Mouse (Mus musculus): ENCODE measurements around the gene Tbl2. TPM values are rescaled to one million over a fixed set of nuclear protein-coding genes. Genes with fewer than 3 reads are reported as not detected.

Gene Tbl2
- total and polyA plus RNA-seq, 2 experiments from 2014 or later = 10.7 to 36.9 TPM

- Histone ChIP-seq H3K36me3 (ENCODE audit: insufficient read depth, low read length) (peaks cover 36% of the 10 kb centered on the region), H3K27me3 (ENCODE audit: insufficient read depth, low read length) (no peaks in the 10 kb centered on the region), H3K4me3 (ENCODE audit: low read length) (no peak overlapping the region), H3K27ac (no peak overlapping the region), H3K9me3 (ENCODE audit: low read length) (no peaks in the 10 kb centered on the region), H3K9ac (replicated peaks; ENCODE audit: low read length) (no peak overlapping the region), H3K4me1 (ENCODE audit: insufficient read depth, low read length) (peaks cover 7% of the 10 kb centered on the region; the same call in 1 of the 2 replicates), H3K4me2 (ENCODE audit: low read depth, low read length) (no peak overlapping the region)
- no peak for ATAC-seq
- no peak for DNase-seq (ENCODE audit: low spot score)
- no peak for TF ChIP-seq CTCF (IDR thresholded peaks at IDR 0.05; ENCODE audit: low read depth)
- WGBS = 89% methylated on average over 5 of the region's 5 CpGs
Measured at GRCm38 (mm10) chr5:135172986-135173385, 23.5 kb downstream of the Tbl2 start.

- no peak overlapping the region for H3K4me2 ChIP-seq (ENCODE audit: low read depth, low read length)
Measured at GRCm38 (mm10) chr5:135175086-135175485, 25.6 kb downstream of the Tbl2 start.

GRCm38 (mm10) chr5:135178523-135178922 lies 29.1 kb downstream of the Tbl2 start:
- H3K4me3 ChIP-seq (ENCODE audit: low read length) = no peak overlapping the region
- H3K4me1 ChIP-seq (ENCODE audit: insufficient read depth, low read length) = no peaks in the 10 kb centered on the region
- peak overlapping the region; percentile 51; the same call in 1 of the 2 replicates for H3K27ac ChIP-seq
- H3K27me3 ChIP-seq (ENCODE audit: insufficient read depth, low read length) = no peaks in the 10 kb centered on the region
- WGBS = 74% methylated on average over 3 of the region's 3 CpGs
- H3K4me2 ChIP-seq (ENCODE audit: low read depth, low read length) = no peak overlapping the region
- ATAC-seq (no peak), DNase-seq (ENCODE audit: low spot score) (no peak)
- peaks cover 55% of the 10 kb centered on the region for H3K36me3 ChIP-seq (ENCODE audit: insufficient read depth, low read length)
- no peak for TF ChIP-seq CTCF (IDR thresholded peaks at IDR 0.05; ENCODE audit: low read depth)
- no peaks in the 10 kb centered on the region for H3K9me3 ChIP-seq (ENCODE audit: low read length)
- no peak overlapping the region for H3K9ac ChIP-seq (replicated peaks; ENCODE audit: low read length)

More at GRCm38 (mm10) chr5:135175086-135175485, 25.6 kb downstream of the Tbl2 start:
- H3K4me3 ChIP-seq (ENCODE audit: low read length) = no peak overlapping the region
- no peaks in the 10 kb centered on the region for H3K4me1 ChIP-seq (ENCODE audit: insufficient read depth, low read length)
- no peak for TF ChIP-seq CTCF (IDR thresholded peaks at IDR 0.05; ENCODE audit: low read depth)
- DNase-seq (ENCODE audit: low spot score) (no peak), ATAC-seq (no peak)
- H3K27ac ChIP-seq = no peak overlapping the region
- no peak overlapping the region for H3K9ac ChIP-seq (replicated peaks; ENCODE audit: low read length)
- H3K36me3 ChIP-seq (ENCODE audit: insufficient read depth, low read length) = peaks cover 50% of the 10 kb centered on the region
- H3K9me3 ChIP-seq (ENCODE audit: low read length) = no peaks in the 10 kb centered on the region
- H3K27me3 ChIP-seq (ENCODE audit: insufficient read depth, low read length) = no peaks in the 10 kb centered on the region

GRCm38 (mm10) chr5:135178996-135179395 lies 29.5 kb downstream of the Tbl2 start:
- WGBS = 78% methylated on average over 4 of the region's 4 CpGs
- Histone ChIP-seq H3K4me3 (ENCODE audit: low read length) (no peak overlapping the region), H3K9me3 (ENCODE audit: low read length) (no peaks in the 10 kb centered on the region), H3K27ac (0 out of 2 replicates have a peak overlapping the region, but pooled peaks have one; percentile 51), H3K9ac (replicated peaks; ENCODE audit: low read length) (no peak overlapping the region), H3K4me1 (ENCODE audit: insufficient read depth, low read length) (no peaks in the 10 kb centered on the region), H3K4me2 (ENCODE audit: low read depth, low read length) (no peak overlapping the region), H3K27me3 (ENCODE audit: insufficient read depth, low read length) (no peaks in the 10 kb centered on the region), H3K36me3 (ENCODE audit: insufficient read depth, low read length) (peaks cover 55% of the 10 kb centered on the region)
- no peak for TF ChIP-seq CTCF (IDR thresholded peaks at IDR 0.05; ENCODE audit: low read depth)
- peak; percentile 37 for DNase-seq (ENCODE audit: low spot score)
- peak; percentile 32 for ATAC-seq

- no peak overlapping the region for H3K4me2 ChIP-seq (ENCODE audit: low read depth, low read length)
- no peak overlapping the region for H3K4me3 ChIP-seq (ENCODE audit: low read length)
- H3K27me3 ChIP-seq (ENCODE audit: insufficient read depth, low read length) = no peaks in the 10 kb centered on the region
- DNase-seq (ENCODE audit: low spot score) (no peak), ATAC-seq (no peak)
- TF ChIP-seq CTCF (IDR thresholded peaks at IDR 0.05; ENCODE audit: low read depth) = no peak
- WGBS = 95% methylated on average over 6 of the region's 7 CpGs
- no peak overlapping the region for H3K9ac ChIP-seq (replicated peaks; ENCODE audit: low read length)
- peaks cover 52% of the 10 kb centered on the region for H3K36me3 ChIP-seq (ENCODE audit: insufficient read depth, low read length)
- H3K27ac ChIP-seq = no peak overlapping the region
- no peaks in the 10 kb centered on the region for H3K9me3 ChIP-seq (ENCODE audit: low read length)
- H3K4me1 ChIP-seq (ENCODE audit: insufficient read depth, low read length) = no peaks in the 10 kb centered on the region
Measured at GRCm38 (mm10) chr5:135179616-135180015, 30.2 kb downstream of the Tbl2 start.

- 94% methylated on average over 14 of the region's 14 CpGs for WGBS
- Histone ChIP-seq H3K27me3 (ENCODE audit: insufficient read depth, low read length) (no peaks in the 10 kb centered on the region), H3K4me1 (ENCODE audit: insufficient read depth, low read length) (no peaks in the 10 kb centered on the region), H3K9me3 (ENCODE audit: low read length) (no peaks in the 10 kb centered on the region), H3K36me3 (ENCODE audit: insufficient read depth, low read length) (peaks cover 50% of the 10 kb centered on the region), H3K4me2 (ENCODE audit: low read depth, low read length) (no peak overlapping the region), H3K9ac (replicated peaks; ENCODE audit: low read length) (no peak overlapping the region), H3K4me3 (ENCODE audit: low read length) (no peak overlapping the region), H3K27ac (no peak overlapping the region)
- no peak for ATAC-seq
- no peak for TF ChIP-seq CTCF (IDR thresholded peaks at IDR 0.05; ENCODE audit: low read depth)
- DNase-seq (ENCODE audit: low spot score) = no peak
Measured at GRCm38 (mm10) chr5:135180796-135181195, 31.3 kb downstream of the Tbl2 start.

- Histone ChIP-seq H3K27me3 (ENCODE audit: insufficient read depth, low read length) (no peaks in the 10 kb centered on the region), H3K36me3 (ENCODE audit: insufficient read depth, low read length) (peaks cover 47% of the 10 kb centered on the region), H3K9ac (replicated peaks; ENCODE audit: low read length) (no peak overlapping the region), H3K9me3 (ENCODE audit: low read length) (no peaks in the 10 kb centered on the region), H3K4me2 (ENCODE audit: low read depth, low read length) (no peak overlapping the region), H3K27ac (no peak overlapping the region), H3K4me3 (ENCODE audit: low read length) (no peak overlapping the region), H3K4me1 (ENCODE audit: insufficient read depth, low read length) (no peaks in the 10 kb centered on the region)
- no peak for DNase-seq (ENCODE audit: low spot score)
- 63% methylated on average over 6 of the region's 6 CpGs for WGBS
- ATAC-seq = no peak
- no peak for TF ChIP-seq CTCF (IDR thresholded peaks at IDR 0.05; ENCODE audit: low read depth)
Measured at GRCm38 (mm10) chr5:135181776-135182175, 32.3 kb downstream of the Tbl2 start.

All from hindbrain, postnatal 0 days (tissue).